Mouse (Mus musculus) MEL (cell line): ENCODE results near the gene Fance. TPM values are rescaled to one million over a fixed set of nuclear protein-coding genes. Genes with fewer than 3 reads are reported as not detected.

Source experiments
- DNase-seq: peaks from one replicate; pipeline ENCODE4 v3.0.0; 2011; ENCODE audit warnings: low read depth, low spot score
- H3K27ac ChIP-seq: 2 replicates; pipeline ENCODE4 v1.5.1; 2012; ENCODE audit warnings: low read depth, mild to moderate bottlenecking, control low read depth, low read length, moderate library complexity; ENCODE audit not compliant: control insufficient read depth
- H3K27me3 ChIP-seq, 2 experiments: fragments of 150-350 bp in 1 of 2; sonication (generic) in 1 of 2; 2 replicates each; pipeline ENCODE4 v1.6.1; 2012; ENCODE audit warnings: low read length in 2 of 2, mild to moderate bottlenecking in 2 of 2, improper control_type of control experiment in 1 of 2, moderate library complexity in 1 of 2; ENCODE audit not compliant: insufficient read depth in 2 of 2, control insufficient read depth in 1 of 2
- H3K36me3 ChIP-seq, 2 experiments: 2 replicates each; pipeline ENCODE4 v1.6.1; 2012 to 2014; ENCODE audit warnings: low read length in 2 of 2, improper control_type of control experiment in 1 of 2, inconsistent platforms in 1 of 2, mild to moderate bottlenecking in 1 of 2; ENCODE audit not compliant: insufficient read depth in 2 of 2, control insufficient read depth in 1 of 2
- H3K4me1 ChIP-seq, 2 experiments: fragments of 150-350 bp in 1 of 2; sonication (generic) in 1 of 2; 2 replicates each; pipeline ENCODE4 v1.6.1; 2012; ENCODE audit warnings: low read length in 2 of 2, improper control_type of control experiment in 1 of 2, mild to moderate bottlenecking in 1 of 2; ENCODE audit not compliant: insufficient read depth in 2 of 2, control insufficient read depth in 1 of 2
- H3K4me3 ChIP-seq, 2 experiments: fragments of 150-350 bp in 1 of 2; sonication (generic) in 1 of 2; 2 replicates each; pipeline ENCODE4 v1.5.1; 2012; ENCODE audit warnings: low read depth in 2 of 2, low read length in 2 of 2, mild to moderate bottlenecking in 2 of 2, moderate library complexity in 2 of 2, control low read depth in 1 of 2, improper control_type of control experiment in 1 of 2; ENCODE audit not compliant: control insufficient read depth in 1 of 2, insufficient read depth in 1 of 2
- H3K79me2 ChIP-seq: 2 replicates; pipeline ENCODE4 v1.6.1; 2012; ENCODE audit warnings: mild to moderate bottlenecking, low read length, moderate library complexity; ENCODE audit not compliant: control insufficient read depth, poor library complexity, insufficient read depth
- H3K9ac ChIP-seq: 2 replicates; pipeline ENCODE4 v1.6.1; 2012; ENCODE audit warnings: low read depth, mild to moderate bottlenecking, control low read depth, low read length, moderate library complexity; ENCODE audit not compliant: control insufficient read depth, poor library complexity, severe bottlenecking
- H3K9me3 ChIP-seq: fragments of 150-350 bp; sonication (generic); replicated peaks from 2 replicates; pipeline ENCODE4 v1.6.1; 2012; ENCODE audit warnings: mild to moderate bottlenecking, low read length, improper control_type of control experiment, moderate library complexity; ENCODE audit not compliant: insufficient read depth
- BHLHE40 ChIP-seq: IDR thresholded peaks from 2 replicates; pipeline ENCODE4 v1.6.1; 2012; ENCODE audit warnings: low read depth, mild to moderate bottlenecking, inconsistent platforms, low read length, improper control_type of control experiment, borderline replicate concordance
- ELF1 ChIP-seq: IDR thresholded peaks from 2 replicates; pipeline ENCODE4 v1.6.1; 2014; ENCODE audit warnings: low read depth, mild to moderate bottlenecking, inconsistent platforms, low read length, improper control_type of control experiment, moderate library complexity
- GABPA ChIP-seq: IDR thresholded peaks from 2 replicates; pipeline ENCODE4 v1.6.1; 2012; ENCODE audit warnings: low read depth, mild to moderate bottlenecking, inconsistent platforms, low read length, improper control_type of control experiment, moderate library complexity
- KAT2A ChIP-seq: conservative IDR thresholded peaks from 2 replicates; pipeline ENCODE4 v1.6.1; 2012; ENCODE audit warnings: low read depth, low read length, improper control_type of control experiment, inconsistent platforms
- MAFK ChIP-seq: IDR thresholded peaks from 2 replicates; pipeline ENCODE4 v1.6.1; 2011; ENCODE audit warnings: low read depth, mild to moderate bottlenecking, low read length, improper control_type of control experiment, borderline replicate concordance
- MAX ChIP-seq: IDR thresholded peaks from 2 replicates; pipeline ENCODE4 v1.6.1; 2011; ENCODE audit warnings: low read length, improper control_type of control experiment
- MAZ ChIP-seq: IDR thresholded peaks from 2 replicates; pipeline ENCODE4 v1.6.1; 2012; ENCODE audit warnings: low read depth, mild to moderate bottlenecking, inconsistent platforms, low read length, improper control_type of control experiment
- MEF2A ChIP-seq: IDR thresholded peaks from 2 replicates; pipeline ENCODE4 v1.6.1; 2014; ENCODE audit warnings: low read depth, mild to moderate bottlenecking, inconsistent platforms, low read length, improper control_type of control experiment; ENCODE audit not compliant: poor library complexity, insufficient replicate concordance, severe bottlenecking; ENCODE audit errors: extremely low read depth
- MXI1 ChIP-seq: IDR thresholded peaks from 2 replicates; pipeline ENCODE4 v1.6.1; 2011; ENCODE audit warnings: mild to moderate bottlenecking, low read depth, low read length, improper control_type of control experiment
- MYC ChIP-seq: IDR thresholded peaks from 2 replicates; pipeline ENCODE4 v1.6.1; 2011; ENCODE audit warnings: low read depth, mild to moderate bottlenecking, low read length, improper control_type of control experiment, moderate library complexity
- POLR2A ChIP-seq, 2 experiments: IDR thresholded peaks; 2 replicates each; pipeline ENCODE4 v1.6.1; 2011 to 2012; ENCODE audit warnings: low read length in 2 of 2, mild to moderate bottlenecking in 2 of 2, control low read depth in 1 of 2, improper control_type of control experiment in 1 of 2, low read depth in 1 of 2, moderate library complexity in 1 of 2; ENCODE audit not compliant: control insufficient read depth in 1 of 2, insufficient read depth in 1 of 2, poor library complexity in 1 of 2
- POLR2AphosphoS2 ChIP-seq: IDR thresholded peaks from 2 replicates; pipeline ENCODE4 v1.6.1; 2011; ENCODE audit warnings: low read length, improper control_type of control experiment
- POLR2AphosphoS5 ChIP-seq: IDR thresholded peaks from 2 replicates; pipeline ENCODE4 v1.6.1; 2012; ENCODE audit warnings: low read depth, borderline replicate concordance, mild to moderate bottlenecking, inconsistent platforms, low read length, moderate library complexity, mixed read lengths
- SIN3A ChIP-seq: IDR thresholded peaks from 2 replicates; pipeline ENCODE4 v1.6.1; 2012; ENCODE audit warnings: low read length, improper control_type of control experiment, inconsistent platforms
- SMC3 ChIP-seq: IDR thresholded peaks from 2 replicates; pipeline ENCODE4 v1.6.1; 2011; ENCODE audit warnings: low read depth, low read length, improper control_type of control experiment
- TAL1 ChIP-seq: IDR thresholded peaks from 2 replicates; pipeline ENCODE4 v1.6.1; 2012; ENCODE audit warnings: mild to moderate bottlenecking, inconsistent platforms, low read length, moderate library complexity, mixed read lengths
- TBP ChIP-seq: IDR thresholded peaks from 2 replicates; pipeline ENCODE4 v1.8.0; 2011; ENCODE audit warnings: low read depth, low read length, improper control_type of control experiment
- USF1 ChIP-seq: IDR thresholded peaks from 2 replicates; pipeline ENCODE4 v1.6.1; 2014; ENCODE audit warnings: low read depth, mild to moderate bottlenecking, inconsistent platforms, low read length, improper control_type of control experiment, moderate library complexity
- ZMIZ1 ChIP-seq: IDR thresholded peaks from 2 replicates; pipeline ENCODE4 v1.6.1; 2012; ENCODE audit warnings: low read depth, mild to moderate bottlenecking, inconsistent platforms, low read length, improper control_type of control experiment, moderate library complexity
- ZNF384 ChIP-seq: IDR thresholded peaks from 2 replicates; pipeline ENCODE4 v1.6.1; 2012; ENCODE audit warnings: low read depth, mild to moderate bottlenecking, inconsistent platforms, low read length, improper control_type of control experiment
- polyA plus RNA-seq, 2 experiments: library from polyadenylated mRNA; stranded (reverse) in 1 of 2; unstranded in 1 of 2; fragments of >175 nt in 1 of 2; fragments of >200 nt in 1 of 2; gene quantifications; 2 replicates each; pipeline versions ENCODE4 v1.2.1 to v1.2.4; 2012; ENCODE audit warnings: low replicate concordance in 2 of 2, low read depth in 1 of 2; ENCODE audit not compliant: insufficient read length in 2 of 2, insufficient read depth in 1 of 2, missing spikeins in 1 of 2
- total RNA-seq: library from RNA; depleted of rRNA; stranded (reverse); fragments of 300-350 nt; gene quantifications from 2 replicates; pipeline ENCODE4 v1.2.3, GENCODE M21; 2012

Gene Fance
- total and polyA plus RNA-seq, 3 experiments: 51.2 to 382 (median 105) TPM

DNA sequence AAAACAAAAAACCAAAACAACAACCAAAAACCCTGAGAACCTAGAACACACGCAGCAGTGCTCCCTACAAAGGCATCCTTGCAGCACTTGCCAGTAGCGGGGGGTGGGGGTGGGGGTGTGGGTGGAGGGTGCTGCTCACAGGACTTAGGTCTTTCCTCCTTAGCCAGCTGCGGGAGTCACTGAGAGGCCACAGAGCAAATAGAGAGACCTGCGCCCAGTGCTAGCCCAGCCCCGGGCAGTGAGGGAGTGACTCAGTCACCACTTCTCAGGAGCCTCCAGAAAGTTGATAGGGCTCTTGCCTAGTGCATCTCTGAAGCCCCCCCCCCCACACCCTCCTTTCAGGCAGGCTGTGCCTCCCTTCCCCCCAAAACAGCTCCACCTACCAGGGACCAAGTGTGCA is 55.7 kb downstream of the Fance start:
- Histone ChIP-seq H3K9me3 (no peaks in the 10 kb centered on the region), H3K36me3 (0 out of 4 replicates have a peak, but pooled peaks cover 0 to under 1% of the 10 kb centered on the region in 2 experiments), H3K9ac (no peak overlapping the region), H3K27ac (no peak overlapping the region), H3K4me3 (no peak overlapping the region), H3K4me1 (peaks cover 0 to 6% of the 10 kb centered on the region in 2 experiments; a peak in 2 of 4 replicates), H3K27me3 (no peaks in the 10 kb centered on the region), H3K79me2 (no peaks in the 10 kb centered on the region)
- TF ChIP-seq MAZ (no peak), SIN3A (no peak), ZNF384 (no peak), MAX (no peak), USF1 (no peak), TBP (no peak), POLR2AphosphoS5 (no peak), KAT2A (no peak), MEF2A (no peak), ELF1 (no peak), GABPA (no peak), POLR2A (IDR thresholded peaks at IDR 0.05; ENCODE audit: control insufficient read depth in 1 of 2, insufficient read depth in 1 of 2, low read depth in 1 of 2, low read length in 2 of 2, poor library complexity in 1 of 2) (no peak), SMC3 (no peak), MXI1 (no peak), TAL1 (no peak), MAFK (no peak), MYC (no peak), POLR2AphosphoS2 (no peak), BHLHE40 (no peak), ZMIZ1 (no peak)
- DNase-seq: no peak

DNA sequence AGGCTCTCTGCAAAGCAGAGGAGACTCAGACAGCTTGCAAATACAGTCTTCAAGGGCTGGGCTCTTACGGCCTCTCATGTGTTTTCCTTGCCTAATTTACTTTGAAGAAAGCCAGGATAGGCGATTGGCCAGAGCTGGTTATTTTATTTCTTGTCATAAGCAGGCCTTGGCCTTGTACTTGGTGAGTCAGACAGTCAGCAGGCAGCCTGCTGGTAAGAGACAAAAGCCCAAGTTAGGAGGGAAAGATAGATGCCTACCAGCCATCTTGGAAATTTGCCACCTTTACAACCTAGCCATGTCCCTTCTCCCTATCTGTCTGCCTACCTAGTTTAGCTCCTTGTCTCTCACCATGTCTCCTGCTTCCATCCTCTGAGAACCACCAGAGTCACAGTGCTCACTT is 58.0 kb downstream of the Fance start:
- no peaks in the 10 kb centered on the region for H3K79me2 ChIP-seq
- no peak for TF ChIP-seq MAX
- no peak for TF ChIP-seq ZNF384
- TF ChIP-seq, all 39 proteins: peak for 0
- no peaks in the 10 kb centered on the region for H3K27me3 ChIP-seq
- no peaks in the 10 kb centered on the region for H3K9me3 ChIP-seq
- H3K4me1 ChIP-seq: peaks cover 0 to 25% of the 10 kb centered on the region in 2 experiments; a peak in 3 of 4 replicates
- peaks cover 0 to 8% of the 10 kb centered on the region in 2 experiments; a peak in 2 of 4 replicates for H3K36me3 ChIP-seq
- H3K27ac ChIP-seq: no peak overlapping the region
- no peak for DNase-seq
- H3K4me3 ChIP-seq: no peak overlapping the region
- H3K9ac ChIP-seq: no peak overlapping the region
